Mouse (Mus musculus) neural tube, embryonic 13.5 days (tissue): Measurements from ENCODE around the gene Smok3a. TPM values are rescaled to one million over a fixed set of nuclear protein-coding genes. Genes with fewer than 3 reads are reported as not detected.
"Not testable (repeated sequence)": the region's sequence is repeated elsewhere in the genome, so short reads cannot be mapped to it uniquely, and the experiment has no call there.

Experiments
- ATAC-seq: fragments of 200-750 bp; cut with Nextera tagmentation; 2 replicates; pipeline ENCODE4 v1.8.0; 2017; ENCODE audit warnings: low read depth, mild to moderate bottlenecking, moderate TSS enrichment, moderate library complexity
- H3K27ac ChIP-seq: fragments of 300-500 bp; sonication (generic); replicated peaks from 2 replicates; pipeline ENCODE4 v1.5.1; 2015; ENCODE audit warnings: moderate library complexity, mild to moderate bottlenecking, inconsistent platforms
- H3K27me3 ChIP-seq: fragments of 300-500 bp; sonication (generic); 2 replicates; pipeline ENCODE4 v1.6.1; 2015; ENCODE audit warnings: mild to moderate bottlenecking, inconsistent platforms
- H3K36me3 ChIP-seq: fragments of 300-500 bp; sonication (generic); 2 replicates; pipeline ENCODE4 v1.6.1; 2015; ENCODE audit warnings: mild to moderate bottlenecking, inconsistent platforms
- H3K4me1 ChIP-seq: fragments of 300-500 bp; sonication (generic); replicated peaks from 2 replicates; pipeline ENCODE4 v1.6.1; 2015; ENCODE audit warnings: inconsistent platforms
- H3K4me2 ChIP-seq: fragments of 300-500 bp; sonication (generic); 2 replicates; pipeline ENCODE4 v1.6.1; 2015; ENCODE audit warnings: inconsistent platforms, mild to moderate bottlenecking, moderate library complexity
- H3K4me3 ChIP-seq: fragments of 300-500 bp; sonication (generic); 2 replicates; pipeline ENCODE4 v1.5.1; 2015; ENCODE audit warnings: mild to moderate bottlenecking, inconsistent platforms
- H3K9ac ChIP-seq: fragments of 300-500 bp; sonication (generic); 2 replicates; pipeline ENCODE4 v1.6.1; 2015; ENCODE audit warnings: moderate library complexity, mild to moderate bottlenecking, inconsistent platforms
- H3K9me3 ChIP-seq: fragments of 300-500 bp; sonication (generic); 2 replicates; pipeline ENCODE4 v1.6.1; 2016; ENCODE audit warnings: inconsistent platforms
- WGBS: fragments of 180-500 bp; shearing (Covaris S2); methylation state at CpG from one replicate; pipeline ENCODE4 v1.1.7; 2015; 5-methylcytosine and 5-hydroxymethylcytosine counted together
- polyA plus RNA-seq: library from polyadenylated mRNA; unstranded; fragments of >200 nt; fragmentation: Nextera tagmentation; extraction: Ambion mirVana; gene quantifications from 2 replicates; pipeline ENCODE4 v1.2.1, GENCODE M21; 2015

Smok3a gene
- not detected in 2 replicates for polyA plus RNA-seq

DNA sequence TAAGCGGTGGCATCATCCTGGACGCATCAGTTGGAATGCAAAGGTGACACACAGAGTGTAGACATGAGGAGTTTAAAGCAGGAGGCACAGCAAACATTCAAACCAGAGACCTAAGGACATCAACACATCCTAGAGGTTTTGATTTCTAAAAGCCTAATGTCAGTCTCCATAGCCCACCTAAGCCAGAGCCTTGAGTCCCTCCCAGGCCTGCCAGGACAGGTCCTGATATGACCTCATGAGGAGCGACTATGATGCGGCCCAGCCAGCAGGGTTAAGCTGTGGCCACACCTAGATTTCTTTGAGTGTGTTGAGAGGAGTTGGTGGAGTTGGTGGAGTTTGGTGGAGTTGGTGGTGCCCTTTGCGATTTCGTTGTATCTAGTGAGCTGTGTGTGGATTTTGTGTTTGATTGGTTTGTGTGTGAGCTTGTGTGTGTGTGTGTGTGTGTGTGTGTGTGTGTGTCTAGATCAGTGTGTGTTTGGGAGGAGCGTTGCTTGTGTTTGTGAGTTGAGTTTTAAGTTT, at the start of gene Smok3a, which contains the start of gene Smok3b:
Gene Smok3a (plus strand): TSS at position 301 of the 519 bp plus-strand sequence.
Gene Smok3b (plus strand): TSS at position 469 of the 519 bp plus-strand sequence.
- WGBS, result 95% methylated on average over 4 of the region's 7 CpGs
- not testable (repeated sequence) for H3K4me2 ChIP-seq, H3K27me3 ChIP-seq, H3K4me1 ChIP-seq, ATAC-seq, H3K9me3 ChIP-seq, H3K4me3 ChIP-seq, H3K27ac ChIP-seq, H3K9ac ChIP-seq, H3K36me3 ChIP-seq

DNA sequence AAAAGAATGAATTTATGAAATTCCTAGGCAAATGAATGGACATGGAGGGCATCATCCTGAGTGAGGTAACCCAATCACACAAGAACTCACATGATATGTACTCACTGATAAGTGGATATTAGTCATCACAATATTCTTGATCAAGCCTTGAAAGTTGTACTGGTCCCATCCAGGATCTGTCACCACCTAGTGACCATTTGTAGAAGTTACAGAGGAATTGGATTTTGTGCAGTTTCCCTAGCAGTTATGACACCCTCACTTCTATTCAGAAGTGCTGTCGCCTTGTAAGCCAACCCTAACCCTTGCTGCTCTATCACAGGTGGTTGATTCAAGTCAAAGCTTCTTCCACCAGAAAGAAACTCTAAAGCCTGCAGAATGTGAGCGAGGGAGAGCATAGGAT, 47.9 kb upstream of the Smok3a start:
- no peak for ATAC-seq
- H3K27me3 ChIP-seq, result no peaks in the 10 kb centered on the region
- no peak overlapping the region for H3K4me2 ChIP-seq
- 71% methylated on average over 2 of the region's 2 CpGs for WGBS
- no peaks in the 10 kb centered on the region for H3K4me1 ChIP-seq
- H3K27ac ChIP-seq, result no peak overlapping the region
- H3K36me3 ChIP-seq, result no peaks in the 10 kb centered on the region
- no peak overlapping the region for H3K4me3 ChIP-seq
- no peak overlapping the region for H3K9ac ChIP-seq
- H3K9me3 ChIP-seq, result no peaks in the 10 kb centered on the region

DNA sequence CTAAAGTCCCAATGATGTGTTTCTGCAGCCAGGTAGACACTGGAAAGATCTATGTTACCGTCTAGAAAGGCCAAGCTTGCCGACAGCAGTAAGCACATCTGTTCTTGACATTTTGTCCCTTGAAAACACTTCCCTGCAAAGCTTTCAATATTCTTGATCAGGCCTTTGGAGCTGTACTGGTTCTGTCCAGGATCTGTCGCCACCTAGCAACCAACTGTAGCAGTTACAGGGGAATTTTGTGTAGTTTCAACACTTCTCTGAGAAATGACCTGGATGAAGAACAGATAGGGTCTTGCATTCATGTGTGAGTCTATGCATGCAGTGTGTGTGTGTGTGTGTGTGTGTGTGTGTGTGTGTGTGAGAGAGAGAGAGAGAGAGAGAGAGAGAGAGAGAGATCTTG, 47.3 kb upstream of the Smok3a start:
- ATAC-seq, result no peak
- 62% methylated on average over 3 of the region's 3 CpGs for WGBS

DNA sequence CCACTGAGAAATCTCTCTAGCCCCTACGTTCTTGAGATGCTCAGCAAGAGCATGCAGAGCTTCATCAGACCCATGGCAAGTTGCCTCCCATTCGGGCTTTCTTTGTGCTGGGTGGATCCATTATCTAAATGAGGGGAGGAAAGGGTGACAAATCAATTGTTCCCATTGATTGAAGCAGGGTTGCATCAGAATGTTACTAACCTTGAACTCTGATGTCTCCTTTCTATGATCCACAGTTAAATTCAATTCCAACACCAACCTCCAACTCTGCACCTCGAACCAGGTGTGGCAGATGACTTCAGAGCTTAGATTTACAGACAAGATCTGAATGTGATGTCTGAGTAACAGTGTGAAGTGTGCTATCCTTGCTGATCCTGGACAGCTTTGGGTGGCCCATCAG, 46.3 kb upstream of the Smok3a start:
- Histone ChIP-seq H3K4me2 (no peak overlapping the region), H3K4me3 (no peak overlapping the region), H3K4me1 (no peaks in the 10 kb centered on the region), H3K27ac (no peak overlapping the region), H3K27me3 (no peaks in the 10 kb centered on the region), H3K36me3 (no peaks in the 10 kb centered on the region), H3K9me3 (no peaks in the 10 kb centered on the region), H3K9ac (no peak overlapping the region)
- 64% methylated on average over 3 of the region's 3 CpGs for WGBS
- ATAC-seq, result no peak

More for the DNA sequence above, 47.3 kb upstream of the Smok3a start:
- Histone ChIP-seq H3K4me2 (no peak overlapping the region), H3K4me1 (no peaks in the 10 kb centered on the region), H3K36me3 (no peaks in the 10 kb centered on the region), H3K9ac (no peak overlapping the region), H3K27me3 (no peaks in the 10 kb centered on the region), H3K27ac (no peak overlapping the region), H3K9me3 (no peaks in the 10 kb centered on the region), H3K4me3 (no peak overlapping the region)

DNA sequence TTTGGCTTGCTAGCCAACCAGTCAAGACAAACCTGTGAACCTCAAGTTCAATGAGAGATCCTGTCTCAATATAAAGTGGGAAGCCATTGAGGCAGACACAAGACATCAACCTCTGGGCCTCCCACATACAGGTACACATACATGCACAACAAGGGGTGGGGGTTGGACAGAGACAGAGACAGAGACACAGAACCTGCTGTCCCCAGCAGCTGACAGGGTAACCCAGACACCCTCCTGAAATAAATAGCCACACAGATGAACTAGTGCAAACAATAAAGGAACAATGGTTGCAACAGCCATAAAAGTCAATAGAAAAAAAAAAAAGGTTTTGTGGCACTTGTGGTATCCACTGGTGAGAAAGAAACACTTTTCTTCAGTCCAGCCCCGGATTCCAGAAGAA, 45.6 kb upstream of the Smok3a start:
- H3K4me3 ChIP-seq, result no peak overlapping the region
- WGBS, result 36% methylated on average over 1 of the region's 1 CpGs

DNA sequence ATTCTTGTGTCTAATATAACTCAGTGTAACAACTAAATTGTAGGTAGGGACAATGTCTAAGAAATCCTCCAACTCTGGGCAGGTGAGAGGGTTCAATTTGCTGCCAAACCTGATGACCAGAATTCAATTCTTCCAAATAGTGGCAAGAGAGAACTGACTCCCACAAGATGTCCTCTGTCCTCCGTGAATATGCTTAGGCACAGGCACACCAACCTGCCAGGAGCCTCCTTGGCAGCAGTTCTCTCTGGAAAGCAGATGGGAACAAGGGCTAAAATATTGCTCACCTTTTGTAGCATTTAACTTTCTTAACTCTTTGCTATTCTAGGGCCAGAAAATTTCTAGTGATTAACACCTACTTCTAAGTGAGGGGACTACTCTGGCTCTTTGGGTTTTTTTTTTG, 43.8 kb upstream of the Smok3a start:
- ATAC-seq, result no peak
- Histone ChIP-seq H3K27me3 (no peaks in the 10 kb centered on the region), H3K36me3 (no peaks in the 10 kb centered on the region), H3K27ac (no peak overlapping the region), H3K4me2 (no peak overlapping the region), H3K9ac (no peak overlapping the region), H3K4me1 (no peaks in the 10 kb centered on the region), H3K9me3 (no peaks in the 10 kb centered on the region), H3K4me3 (no peak overlapping the region)
- WGBS, result 60% methylated on average over 1 of the region's 1 CpGs

More for the DNA sequence above, 45.6 kb upstream of the Smok3a start:
- H3K4me2 ChIP-seq, result no peak overlapping the region
- no peak for ATAC-seq
- H3K9me3 ChIP-seq, result no peaks in the 10 kb centered on the region
- no peaks in the 10 kb centered on the region for H3K27me3 ChIP-seq
- no peak overlapping the region for H3K9ac ChIP-seq
- H3K27ac ChIP-seq, result no peak overlapping the region
- no peaks in the 10 kb centered on the region for H3K4me1 ChIP-seq
- H3K36me3 ChIP-seq, result no peaks in the 10 kb centered on the region

DNA sequence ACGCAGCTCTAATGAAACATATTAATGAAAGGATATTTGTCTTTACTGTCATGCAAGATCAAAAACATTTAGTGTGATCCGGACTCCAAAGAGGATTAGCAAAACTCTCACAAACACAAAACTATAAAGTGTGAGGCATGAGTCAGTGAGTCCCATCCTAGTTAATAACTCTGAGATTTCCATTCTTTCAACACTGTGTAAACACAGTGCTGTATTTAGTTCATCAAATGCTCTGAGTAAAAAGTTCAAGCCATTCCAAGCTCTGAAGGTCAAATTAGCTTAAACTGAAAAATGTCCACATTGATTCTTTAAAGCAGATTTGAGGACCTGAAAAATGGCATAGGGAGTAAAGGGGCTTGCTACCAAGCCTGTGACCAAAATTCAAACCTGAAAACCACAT, 42.0 kb upstream of the Smok3a start:
- Histone ChIP-seq H3K4me2 (no peak overlapping the region), H3K36me3 (no peaks in the 10 kb centered on the region), H3K27me3 (no peaks in the 10 kb centered on the region), H3K4me1 (no peaks in the 10 kb centered on the region), H3K4me3 (no peak overlapping the region), H3K9me3 (no peaks in the 10 kb centered on the region), H3K9ac (no peak overlapping the region), H3K27ac (no peak overlapping the region)
- ATAC-seq, result no peak
- 90% methylated on average over 2 of the region's 2 CpGs for WGBS

DNA sequence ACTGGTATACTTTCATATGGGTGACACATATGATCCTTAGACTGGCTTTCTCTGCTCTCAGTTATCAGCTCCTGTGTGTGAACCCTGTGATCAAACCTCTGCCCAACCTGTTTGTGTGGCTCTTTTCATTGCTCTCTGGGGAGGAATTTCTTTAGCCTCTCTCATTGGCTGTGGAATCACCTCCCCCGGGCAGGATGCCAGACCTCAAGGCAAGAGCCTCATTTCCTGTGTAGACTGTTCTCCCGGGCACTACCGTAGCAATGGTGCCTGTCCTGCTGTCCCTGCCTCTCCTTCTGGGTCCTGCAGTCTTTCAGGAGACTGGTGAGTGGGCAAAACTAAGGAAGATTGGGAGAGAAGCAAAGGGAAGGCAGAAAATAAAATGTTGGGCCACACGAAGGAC, 39.8 kb upstream of the Smok3a start, which contains the start of gene Azgp1:
Gene Azgp1 (plus strand): TSS at position 221 of the 400 bp plus-strand sequence.
- no peak for ATAC-seq
- Histone ChIP-seq H3K27me3 (no peaks in the 10 kb centered on the region), H3K27ac (no peak within 1 kb of the TSS), H3K4me3 (no peak within 1 kb of the TSS), H3K9ac (no peak within 1 kb of the TSS), H3K36me3 (no peaks in the 10 kb centered on the region), H3K9me3 (no peaks in the 10 kb centered on the region), H3K4me2 (no peak within 1 kb of the TSS), H3K4me1 (no peaks in the 10 kb centered on the region)
- 82% methylated on average over 4 of the region's 4 CpGs for WGBS

DNA sequence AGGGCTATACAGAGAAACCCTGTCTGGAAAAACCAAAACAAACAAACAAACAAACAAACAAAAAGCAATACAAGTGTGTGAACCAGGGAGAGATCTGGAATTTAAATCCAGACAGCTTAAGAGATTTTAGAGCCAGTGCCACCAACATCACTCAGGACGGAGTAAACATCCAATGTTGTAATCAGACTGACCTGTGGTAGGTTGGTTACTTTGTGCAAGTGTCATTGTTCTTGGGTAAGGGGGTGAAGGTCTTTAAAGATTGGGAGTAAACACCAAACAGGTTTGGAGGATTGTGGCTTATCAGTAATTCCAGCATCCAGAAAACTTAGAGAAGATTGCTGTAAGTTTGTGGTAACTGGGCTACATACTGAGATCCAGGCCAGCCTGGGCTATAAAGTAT, 34.7 kb upstream of the Smok3a start:
- Histone ChIP-seq H3K4me2 (no peak overlapping the region), H3K4me1 (no peaks in the 10 kb centered on the region), H3K9me3 (no peaks in the 10 kb centered on the region; the same call in 1 of the 2 replicates), H3K4me3 (no peak overlapping the region), H3K27me3 (no peaks in the 10 kb centered on the region), H3K9ac (no peak overlapping the region), H3K36me3 (no peaks in the 10 kb centered on the region), H3K27ac (no peak overlapping the region)
- ATAC-seq, result no peak
- WGBS, result 86% methylated on average over 1 of the region's 1 CpGs

DNA sequence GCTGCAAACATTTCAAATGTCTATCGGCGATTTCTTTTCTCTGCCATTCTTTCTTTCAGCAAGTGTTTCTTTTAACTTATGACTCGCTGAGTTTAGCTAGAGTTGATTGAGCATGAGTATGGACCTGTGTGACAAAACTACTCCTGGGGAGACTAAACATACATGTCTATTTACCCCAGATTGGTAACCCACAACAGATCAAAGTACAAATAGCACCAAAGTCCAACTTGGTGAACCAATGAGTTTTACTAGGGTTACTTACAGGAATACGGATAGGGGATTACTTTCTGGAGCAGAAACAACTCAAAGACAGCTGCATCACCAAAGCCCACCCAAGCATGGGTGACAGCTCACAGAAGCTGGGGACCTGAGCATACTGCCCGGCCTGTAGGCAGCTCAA, 11.6 kb upstream of the Smok3a start:
- Histone ChIP-seq H3K4me1 (no peaks in the 10 kb centered on the region), H3K4me2 (no peak overlapping the region), H3K27me3 (no peaks in the 10 kb centered on the region), H3K36me3 (no peaks in the 10 kb centered on the region), H3K4me3 (no peak overlapping the region), H3K9ac (no peak overlapping the region), H3K9me3 (no peaks in the 10 kb centered on the region), H3K27ac (no peak overlapping the region)
- no peak for ATAC-seq
- 91% methylated on average over 5 of the region's 5 CpGs for WGBS

DNA sequence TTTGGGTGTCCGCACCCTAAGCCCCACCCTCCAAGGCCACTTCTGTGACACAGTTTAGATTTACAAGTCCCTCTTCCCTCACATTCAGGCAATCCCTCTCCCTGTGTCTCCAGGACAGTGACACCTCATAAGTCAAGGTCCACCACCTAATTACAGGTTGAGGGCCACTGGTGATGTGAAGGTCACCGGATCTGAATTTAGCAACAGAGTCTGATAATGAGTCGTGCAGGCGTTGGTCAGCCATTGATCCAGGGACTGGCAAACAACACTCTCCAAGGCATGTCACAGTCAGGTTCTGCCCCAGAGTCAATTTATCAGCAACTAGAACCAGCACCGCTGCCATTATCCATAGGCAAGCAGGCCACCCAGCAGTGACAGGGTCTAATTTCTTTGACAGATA, 8.7 kb upstream of the Smok3a start:
- no peak overlapping the region for H3K4me3 ChIP-seq
- no peak for ATAC-seq
- no peaks in the 10 kb centered on the region for H3K36me3 ChIP-seq
- no peak overlapping the region for H3K9ac ChIP-seq
- 94% methylated on average over 5 of the region's 5 CpGs for WGBS
- H3K27ac ChIP-seq, result no peak overlapping the region
- H3K4me2 ChIP-seq, result no peak overlapping the region
- no peaks in the 10 kb centered on the region for H3K27me3 ChIP-seq
- no peaks in the 10 kb centered on the region for H3K9me3 ChIP-seq
- H3K4me1 ChIP-seq, result no peaks in the 10 kb centered on the region

DNA sequence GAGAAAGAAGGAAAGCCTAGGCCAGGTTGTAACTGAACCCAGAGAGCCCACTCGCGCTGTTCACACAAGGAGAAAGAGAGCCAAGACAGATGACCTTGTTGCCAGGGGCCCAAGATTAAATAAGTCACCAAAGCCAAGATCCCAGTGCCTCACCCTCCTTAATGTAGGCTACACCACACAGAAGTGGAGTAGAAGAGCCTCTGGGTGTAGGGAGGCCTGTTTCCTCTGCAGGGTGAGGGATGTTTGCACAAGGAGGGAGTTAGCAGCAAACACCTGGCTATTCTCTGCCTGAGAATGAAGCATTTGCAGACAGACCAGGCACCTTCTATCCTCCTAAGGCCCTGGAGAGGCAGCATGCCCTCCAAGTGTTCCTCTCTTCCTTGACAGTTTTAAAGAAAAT, 4.5 kb upstream of the Smok3a start:
- no peaks in the 10 kb centered on the region for H3K27me3 ChIP-seq

DNA sequence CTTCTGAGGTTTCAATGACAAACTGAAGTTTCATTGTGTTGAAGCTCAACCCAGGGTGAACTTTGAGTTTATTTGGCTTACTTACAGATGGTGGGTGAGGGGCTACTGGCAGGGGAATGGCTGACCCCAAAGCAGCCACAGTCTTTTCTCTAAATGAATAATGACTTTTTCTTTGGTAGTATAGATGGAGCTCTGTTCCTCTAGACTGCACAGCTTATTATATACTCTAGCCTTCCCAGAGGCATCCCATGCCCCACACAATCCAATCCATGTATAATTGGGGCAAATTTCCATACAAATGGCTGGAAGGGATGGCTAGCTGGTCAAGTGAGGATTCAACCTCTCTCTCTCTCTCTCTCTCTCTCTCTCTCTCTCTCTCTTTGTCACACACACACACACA, 4.1 kb upstream of the Smok3a start:
- Histone ChIP-seq H3K4me1 (no peaks in the 10 kb centered on the region), H3K9me3 (no peaks in the 10 kb centered on the region), H3K4me2 (no peak overlapping the region), H3K36me3 (no peaks in the 10 kb centered on the region), H3K4me3 (no peak overlapping the region), H3K9ac (no peak overlapping the region), H3K27ac (no peak overlapping the region), H3K27me3 (no peaks in the 10 kb centered on the region)
- peak; percentile 50; the same call in 1 of the 2 replicates for ATAC-seq

More for the DNA sequence above, 4.5 kb upstream of the Smok3a start:
- 85% methylated on average over 2 of the region's 2 CpGs for WGBS
- H3K36me3 ChIP-seq, result no peaks in the 10 kb centered on the region
- no peak overlapping the region for H3K9ac ChIP-seq
- no peak overlapping the region for H3K4me2 ChIP-seq
- no peaks in the 10 kb centered on the region for H3K4me1 ChIP-seq
- H3K4me3 ChIP-seq, result no peak overlapping the region
- no peak for ATAC-seq
- H3K27ac ChIP-seq, result 0 out of 2 replicates have a peak overlapping the region, but pooled peaks have one; percentile 25
- no peaks in the 10 kb centered on the region for H3K9me3 ChIP-seq
